Mouse (Mus musculus) heart, adult 18-20 months (tissue): ENCODE results near the gene Plin2. TPM values are rescaled to one million over a fixed set of nuclear protein-coding genes. Genes with fewer than 3 reads are reported as not detected.
A peak's percentile ranks its signal among the peaks of the same experiment; 100 is the strongest.
"Not testable (repeated sequence)": the region's sequence is repeated elsewhere in the genome, so short reads cannot be mapped to it uniquely, and the experiment has no call there.

Experiments
- DNase-seq, 2 experiments: peaks; one replicate each; pipeline ENCODE4 v3.0.0; 2021 to 2022; ENCODE audit warnings: mixed read lengths in 1 of 2
- total RNA-seq, 2 experiments: library from RNA; stranded (reverse); gene quantifications; 2 replicates each; pipeline ENCODE4 v1.2.3; 2021

Plin2 gene
- total RNA-seq, 2 experiments from 2014 or later = 116 to 138 TPM

- DNase-seq = no peak
These were observed 13.9 kb upstream of the Plin2 start for GRCm38 (mm10) chr4:86683746-86684145.

- DNase-seq = no peak
These were observed 13.4 kb upstream of the Plin2 start for GRCm38 (mm10) chr4:86683280-86683679.

DNA sequence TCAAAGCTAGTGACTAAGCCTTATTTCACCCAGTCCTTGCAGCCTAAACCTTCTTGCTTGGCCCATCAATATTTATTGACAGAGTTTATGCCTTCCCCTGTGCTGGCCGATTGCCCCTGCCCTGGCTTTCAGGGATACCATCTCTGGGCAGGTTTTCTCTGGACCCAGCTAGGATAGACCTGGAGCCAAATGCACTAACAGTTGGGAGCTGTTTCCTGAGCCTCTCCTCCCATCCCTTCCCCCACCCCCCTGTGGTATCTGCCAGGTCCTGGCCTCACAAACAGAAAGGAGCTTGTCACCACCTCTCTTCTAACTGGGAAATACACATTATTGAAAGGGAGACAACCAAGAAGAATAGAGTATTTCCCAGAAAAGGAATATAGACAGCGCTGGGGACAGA lies 12.0 kb upstream of the Plin2 start:
- no peak for DNase-seq

GRCm38 (mm10) chr4:86681421-86681820 lies 11.6 kb upstream of the Plin2 start:
- DNase-seq = no peak

DNA sequence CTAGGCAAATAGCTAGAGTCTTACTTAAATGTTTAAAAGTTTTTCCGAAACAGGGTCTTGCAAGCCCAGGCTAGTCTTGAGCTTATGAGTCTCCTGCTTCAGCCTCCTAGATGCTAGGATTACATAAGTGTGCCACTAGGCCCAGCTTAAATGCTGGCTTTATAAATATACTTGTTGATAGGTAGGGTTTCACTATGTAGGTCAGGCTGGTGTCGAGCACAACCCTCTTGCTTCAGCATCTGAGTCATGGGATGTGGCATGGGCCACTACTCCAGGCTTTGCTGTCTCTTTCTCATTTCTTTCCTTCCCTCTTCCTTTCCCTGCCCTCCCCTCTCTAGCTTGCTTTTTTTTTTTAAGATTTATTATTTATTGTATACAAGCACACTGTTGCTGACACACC lies 9.8 kb upstream of the Plin2 start:
- DNase-seq = no peak

DNA sequence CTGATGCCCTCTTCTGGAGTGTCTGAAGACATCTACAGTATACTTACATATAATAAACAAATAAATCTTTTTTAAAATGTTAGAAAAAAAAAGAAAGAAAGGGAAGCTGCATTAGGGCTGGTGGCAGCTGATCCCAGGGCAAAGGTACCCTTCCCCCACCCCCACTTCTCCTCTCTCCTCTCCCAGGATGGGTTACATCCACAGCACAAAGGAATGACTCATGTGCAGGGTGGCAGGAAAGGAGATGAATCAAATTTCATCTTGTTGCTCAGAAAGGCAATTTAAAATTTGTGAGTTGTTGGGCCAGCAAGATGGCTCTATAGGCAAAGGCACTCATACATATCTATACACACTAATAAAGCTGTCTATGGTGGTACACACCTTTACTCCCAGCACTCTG lies 6.9 kb upstream of the Plin2 start:
- no peak for DNase-seq

DNA sequence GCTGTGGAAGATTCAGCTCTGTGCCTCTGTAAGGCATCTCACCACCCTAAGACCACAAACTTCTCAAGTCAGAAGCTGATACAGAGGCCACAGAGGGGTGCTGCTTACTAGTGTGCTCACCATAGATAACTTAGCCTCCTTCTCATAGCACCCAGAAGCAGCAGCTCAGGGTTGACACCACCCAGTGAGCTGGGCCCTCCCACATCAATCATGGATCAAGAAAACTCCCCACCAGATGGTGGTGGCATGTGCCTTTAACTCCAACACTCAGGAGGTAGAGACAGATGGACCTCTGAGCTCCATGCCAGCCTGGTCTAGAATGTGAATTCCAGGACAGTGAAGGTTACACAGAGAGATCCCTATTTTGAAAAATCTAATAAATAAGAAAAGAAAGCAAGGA lies 4.9 kb upstream of the Plin2 start:
- not testable (repeated sequence) for DNase-seq

DNA sequence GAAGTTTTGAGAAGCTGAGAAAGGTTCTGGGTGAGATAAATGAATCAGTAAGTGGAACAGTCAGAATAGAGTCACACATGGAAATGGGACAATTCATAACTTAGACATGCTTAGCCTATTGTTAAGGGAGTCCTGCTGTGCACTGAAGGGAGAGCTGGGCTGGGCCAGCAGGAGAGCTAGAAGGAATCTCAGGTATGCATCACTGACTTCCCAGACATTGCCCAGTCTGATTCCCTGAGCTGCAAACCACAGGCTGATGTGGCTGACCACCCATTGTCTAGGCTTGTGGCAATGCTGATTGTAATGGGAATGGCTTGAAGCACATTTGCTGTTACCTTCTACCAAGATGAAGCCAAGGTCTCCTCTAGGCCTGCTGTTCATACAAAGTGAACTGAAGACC lies 4.3 kb upstream of the Plin2 start:
- not testable (repeated sequence) for DNase-seq

DNA sequence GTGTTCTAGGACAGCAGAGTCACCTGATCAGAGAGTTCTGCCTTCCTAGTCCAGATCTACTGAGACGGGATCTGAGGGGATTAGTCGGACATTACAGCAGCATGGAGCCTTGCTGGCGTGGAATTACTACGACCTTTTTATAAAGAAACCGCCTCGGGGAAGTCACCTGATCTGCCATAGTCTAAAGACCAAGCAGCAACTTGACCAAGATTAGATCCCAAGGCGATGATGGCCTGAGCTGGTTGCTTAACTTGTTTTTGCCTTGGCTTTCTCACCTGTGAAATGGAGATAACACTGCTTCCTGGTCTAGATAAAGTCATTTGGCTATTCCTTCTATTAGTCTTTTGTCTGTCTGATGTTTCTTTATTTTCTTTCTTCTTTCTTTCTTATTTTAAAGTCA lies 2.6 kb upstream of the Plin2 start:
- DNase-seq = no peak

- DNase-seq = peak; percentile 41 to 61
These were observed 1.9 kb upstream of the Plin2 start for GRCm38 (mm10) chr4:86671803-86672202.

GRCm38 (mm10) chr4:86670582-86671306 lies 884 bp upstream of the Plin2 start:
- no peak for DNase-seq

DNA sequence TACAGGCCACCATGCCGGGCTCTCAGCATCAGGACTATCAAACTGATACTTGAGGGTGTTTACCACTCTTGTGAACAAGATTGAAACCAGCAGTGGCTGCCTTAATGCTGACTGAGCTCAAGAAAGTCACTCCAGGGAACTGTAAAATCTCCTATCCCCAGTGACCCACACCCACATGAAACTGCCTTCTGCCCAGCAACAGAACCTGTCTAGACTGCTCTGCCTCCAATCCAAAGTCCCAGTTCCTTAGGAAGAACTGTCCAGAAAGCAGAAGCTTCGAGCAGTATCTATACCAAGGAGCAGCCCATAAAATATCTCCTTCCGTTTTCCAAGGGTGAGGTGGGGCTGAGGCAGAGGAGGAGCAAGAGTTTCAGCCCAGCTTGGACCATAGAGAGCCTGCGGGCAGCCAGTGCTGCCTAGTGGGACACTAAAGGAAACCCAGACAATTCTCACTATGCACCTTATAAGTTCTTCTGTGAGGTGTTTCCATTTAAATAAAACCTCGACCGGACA lies 563 bp downstream of the Plin2 start:
- peak; percentile 59 to 70 for DNase-seq

GRCm38 (mm10) chr4:86668290-86669000 lies 1.4 kb downstream of the Plin2 start:
- DNase-seq = no peak

DNA sequence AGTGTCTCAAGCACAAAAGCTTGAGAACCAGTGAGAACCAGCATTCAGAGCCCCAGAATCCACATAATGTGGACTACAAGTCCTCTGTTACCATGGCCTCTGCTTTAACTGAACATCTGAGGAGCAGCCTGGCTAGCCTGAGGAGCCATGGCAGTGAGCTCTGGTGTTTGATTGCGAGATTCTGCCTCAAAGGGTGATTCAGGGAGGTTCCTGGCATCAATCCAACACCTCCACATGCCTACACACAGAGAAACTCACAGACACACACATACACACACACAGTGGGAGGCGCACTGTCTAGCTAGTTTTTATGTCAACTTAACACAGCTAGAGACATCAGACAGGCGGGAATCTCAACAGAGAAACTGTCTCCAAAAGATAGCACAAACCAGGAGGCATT lies 4.3 kb downstream of the Plin2 start:
- DNase-seq = no peak

GRCm38 (mm10) chr4:86663919-86664318 lies 5.9 kb downstream of the Plin2 start:
- DNase-seq = no peak

DNA sequence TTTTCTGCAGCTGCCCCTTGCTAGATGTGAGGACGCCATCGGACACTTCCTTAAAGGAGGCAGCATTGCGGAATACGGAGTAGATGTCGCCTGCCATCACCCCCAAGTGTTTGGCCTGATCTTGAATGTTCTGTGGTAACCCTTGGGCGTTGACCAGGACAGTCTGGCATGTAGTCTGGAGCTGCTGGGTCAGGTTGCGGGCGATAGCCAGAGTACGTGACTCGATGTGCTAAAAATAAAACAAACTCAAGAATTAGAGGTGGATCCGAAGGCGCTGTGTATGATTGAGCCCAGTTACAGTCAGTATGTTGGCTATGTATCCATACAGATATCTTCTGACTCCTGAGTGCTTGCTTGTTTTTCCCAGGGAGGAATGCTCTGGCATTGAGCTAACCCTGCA lies 12.7 kb downstream of the Plin2 start:
- DNase-seq = peak; percentile 72 to 80

DNA sequence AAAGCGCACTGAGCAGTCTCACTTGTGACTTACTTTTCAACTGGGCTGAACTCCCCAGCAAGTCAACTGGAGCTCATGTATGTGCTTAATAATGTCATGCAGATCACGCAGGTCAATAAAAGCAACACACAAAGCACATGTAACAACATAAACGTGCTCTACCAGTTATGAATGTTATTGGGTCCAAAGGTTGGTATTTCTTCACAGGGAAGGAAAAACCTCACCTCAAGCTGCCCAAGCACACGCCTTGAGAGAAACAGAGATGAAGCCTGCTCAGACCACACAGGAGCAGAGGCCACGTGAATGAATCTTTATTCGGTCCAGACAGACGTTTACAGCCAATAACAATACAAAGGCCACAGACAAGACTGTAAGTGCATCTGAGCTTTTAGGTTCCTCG lies 13.4 kb downstream of the Plin2 start:
- DNase-seq = not testable (repeated sequence)

DNA sequence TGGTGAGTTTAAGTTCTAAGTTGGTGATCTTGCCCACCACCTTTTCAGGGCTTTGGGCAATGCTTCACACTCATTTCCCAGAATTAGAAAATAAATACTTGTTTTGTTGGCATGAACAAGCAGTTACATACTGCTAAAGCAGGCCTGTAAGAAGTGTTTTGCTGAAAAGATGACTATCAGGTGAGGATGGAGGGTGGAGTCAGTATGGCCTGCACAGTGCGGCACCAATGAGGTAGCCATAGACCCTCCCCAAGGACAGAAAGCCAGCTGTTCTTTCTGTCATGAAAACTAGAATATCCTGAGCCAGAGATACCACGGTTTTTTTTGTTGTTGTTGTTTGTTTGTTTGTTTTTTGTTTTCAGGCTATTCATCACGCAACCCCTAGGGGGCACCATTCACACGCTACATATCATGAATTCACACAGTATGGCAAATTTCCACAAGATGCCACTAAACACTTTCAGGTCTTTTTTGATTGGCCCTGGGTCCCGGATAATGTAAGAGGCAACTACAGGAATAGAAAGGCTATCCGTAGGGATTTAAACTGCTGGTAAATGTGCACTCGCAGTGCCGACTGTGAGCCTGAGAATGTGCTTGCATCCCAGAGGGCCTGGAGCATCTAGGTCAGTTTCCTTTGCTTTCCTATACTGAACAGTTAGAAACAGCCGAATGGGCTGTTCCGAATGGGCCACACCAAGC lies 18.0 kb downstream of the Plin2 start:
- peak; percentile 37 to 69 for DNase-seq

DNA sequence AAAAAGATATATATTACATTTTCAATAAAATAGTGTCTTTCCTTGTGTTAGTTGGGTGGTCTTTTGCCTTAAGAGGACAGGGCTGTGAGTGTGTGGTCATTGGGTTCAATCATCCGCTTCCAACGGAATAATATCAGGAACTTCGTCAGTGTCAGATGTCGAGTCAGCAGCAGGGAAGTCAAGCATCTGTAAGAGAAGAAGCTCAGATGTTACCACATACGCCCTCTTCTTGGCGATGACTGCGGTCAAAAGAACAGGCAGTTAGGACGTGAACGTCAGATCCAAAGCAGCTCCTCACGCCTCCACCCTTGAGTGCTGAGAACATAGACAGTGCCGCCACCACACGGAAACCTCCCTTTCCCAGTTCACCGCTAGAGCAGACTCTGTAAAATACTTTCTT lies 21.5 kb downstream of the Plin2 start:
- DNase-seq = not testable (repeated sequence)

DNA sequence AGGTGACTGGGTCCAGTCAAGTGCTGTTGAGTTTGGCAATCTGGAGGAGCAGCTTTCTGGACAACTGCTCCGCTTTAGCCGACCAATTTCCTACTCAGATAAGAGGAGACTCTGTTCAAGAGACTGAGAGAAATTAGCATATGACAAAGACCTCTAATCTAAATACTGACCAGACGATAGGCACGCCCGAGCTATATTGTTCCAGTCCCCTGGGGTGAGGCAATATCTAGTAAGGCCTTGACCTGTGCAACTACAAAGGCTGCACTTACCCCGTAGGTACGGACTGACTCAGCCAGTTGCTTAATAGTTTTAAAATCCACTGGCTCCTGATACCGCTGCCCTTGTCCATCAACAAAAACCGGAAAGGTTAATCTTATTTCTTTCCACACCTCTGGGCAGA lies 32.3 kb downstream of the Plin2 start:
- not testable (repeated sequence) for DNase-seq

GRCm38 (mm10) chr4:86634873-86635272 lies 35.0 kb downstream of the Plin2 start:
- DNase-seq = not testable (repeated sequence)

GRCm38 (mm10) chr4:86634312-86634711 lies 35.5 kb downstream of the Plin2 start:
- DNase-seq = not testable (repeated sequence)

GRCm38 (mm10) chr4:86632556-86632955 lies 37.3 kb downstream of the Plin2 start:
- not testable (repeated sequence) for DNase-seq
